Mouse (Mus musculus): Measurements from ENCODE around the gene Prdm9. TPM values are rescaled to one million over a fixed set of nuclear protein-coding genes. Genes with fewer than 3 reads are reported as not detected.

The Prdm9 gene
- 1.2 and 1.4 TPM in 2 replicates for polyA plus RNA-seq (2015; fragmentation: Nextera tagmentation; extraction: Ambion mirVana)

GRCm38 (mm10) chr17:15564014-15564927 lies at the start of gene Prdm9:
Prdm9 (minus strand) TSS chr17:15564354.
- TF ChIP-seq EP300 (IDR thresholded peaks at IDR 0.05; ENCODE audit: low read depth) (no peak), CTCF (IDR thresholded peaks at IDR 0.05; ENCODE audit: low read depth) (no peak)
- no peaks in the 10 kb centered on the region for H3K36me3 ChIP-seq (replicated peaks; ENCODE audit: insufficient read depth, low read length)
- ATAC-seq (peak; percentile 100), DNase-seq (peak; percentile 99)
- H3K4me1 ChIP-seq (ENCODE audit: insufficient read depth): peaks cover 8% of the 10 kb centered on the region
- under 1% methylated on average over 41 of the region's 43 CpGs for WGBS (ENCODE audit: insufficient replicate concordance)
- peak within 1 kb of the TSS; percentile 85 for H3K27ac ChIP-seq (ENCODE audit: low read depth)
- H3K27me3 ChIP-seq (ENCODE audit: insufficient read depth, low read length): no peaks in the 10 kb centered on the region
- peak within 1 kb of the TSS; percentile 98 for H3K4me2 ChIP-seq (ENCODE audit: low read depth, low read length)
- no peaks in the 10 kb centered on the region for H3K9me3 ChIP-seq (ENCODE audit: low read length)
- H3K4me3 ChIP-seq (ENCODE audit: low read depth, low read length): peak within 1 kb of the TSS; percentile 63
- H3K9ac ChIP-seq (replicated peaks): peak within 1 kb of the TSS; percentile 66

GRCm38 (mm10) chr17:15599496-15599895 lies 35.3 kb upstream of the Prdm9 start:
- Histone ChIP-seq H3K9ac (replicated peaks) (no peak overlapping the region), H3K4me1 (ENCODE audit: insufficient read depth) (no peaks in the 10 kb centered on the region), H3K27ac (ENCODE audit: low read depth) (no peak overlapping the region), H3K4me2 (ENCODE audit: low read depth, low read length) (no peak overlapping the region), H3K9me3 (ENCODE audit: low read length) (no peaks in the 10 kb centered on the region), H3K27me3 (ENCODE audit: insufficient read depth, low read length) (no peaks in the 10 kb centered on the region), H3K36me3 (replicated peaks; ENCODE audit: insufficient read depth, low read length) (no peaks in the 10 kb centered on the region), H3K4me3 (ENCODE audit: low read depth, low read length) (no peak overlapping the region)
- no peak for DNase-seq
- no peak for ATAC-seq
- 80% methylated on average over 7 of the region's 11 CpGs for WGBS (ENCODE audit: insufficient replicate concordance)
- TF ChIP-seq EP300 (IDR thresholded peaks at IDR 0.05; ENCODE audit: low read depth) (no peak), CTCF (IDR thresholded peaks at IDR 0.05; ENCODE audit: low read depth) (no peak)

- H3K4me3 ChIP-seq (ENCODE audit: low read depth, low read length): no peak overlapping the region
- no peaks in the 10 kb centered on the region for H3K36me3 ChIP-seq (replicated peaks; ENCODE audit: insufficient read depth, low read length)
- 64% methylated on average over 7 of the region's 7 CpGs for WGBS (ENCODE audit: insufficient replicate concordance)
- DNase-seq (no peak), ATAC-seq (no peak)
- no peak overlapping the region for H3K27ac ChIP-seq (ENCODE audit: low read depth)
- no peaks in the 10 kb centered on the region for H3K9me3 ChIP-seq (ENCODE audit: low read length)
- no peaks in the 10 kb centered on the region for H3K4me1 ChIP-seq (ENCODE audit: insufficient read depth)
- H3K27me3 ChIP-seq (ENCODE audit: insufficient read depth, low read length): no peaks in the 10 kb centered on the region
- no peak overlapping the region for H3K9ac ChIP-seq (replicated peaks)
- no peak for TF ChIP-seq EP300 (IDR thresholded peaks at IDR 0.05; ENCODE audit: low read depth)
- no peak for TF ChIP-seq CTCF (IDR thresholded peaks at IDR 0.05; ENCODE audit: low read depth)
- H3K4me2 ChIP-seq (ENCODE audit: low read depth, low read length): no peak overlapping the region
Measured at GRCm38 (mm10) chr17:15591216-15591881, 27.2 kb upstream of the Prdm9 start.

GRCm38 (mm10) chr17:15588116-15588515 lies 24.0 kb upstream of the Prdm9 start:
- Histone ChIP-seq H3K9ac (replicated peaks) (no peak overlapping the region), H3K4me2 (ENCODE audit: low read depth, low read length) (no peak overlapping the region), H3K27ac (ENCODE audit: low read depth) (no peak overlapping the region), H3K27me3 (ENCODE audit: insufficient read depth, low read length) (no peaks in the 10 kb centered on the region), H3K4me1 (ENCODE audit: insufficient read depth) (no peaks in the 10 kb centered on the region), H3K36me3 (replicated peaks; ENCODE audit: insufficient read depth, low read length) (no peaks in the 10 kb centered on the region), H3K4me3 (ENCODE audit: low read depth, low read length) (no peak overlapping the region), H3K9me3 (ENCODE audit: low read length) (no peaks in the 10 kb centered on the region)
- 85% methylated on average over 2 of the region's 2 CpGs for WGBS (ENCODE audit: insufficient replicate concordance)
- ATAC-seq (no peak), DNase-seq (no peak)
- no peak for TF ChIP-seq EP300 (IDR thresholded peaks at IDR 0.05; ENCODE audit: low read depth)
- no peak for TF ChIP-seq CTCF (IDR thresholded peaks at IDR 0.05; ENCODE audit: low read depth)

GRCm38 (mm10) chr17:15585691-15586090 lies 21.5 kb upstream of the Prdm9 start:
- ATAC-seq (no peak), DNase-seq (no peak)
- no peaks in the 10 kb centered on the region for H3K9me3 ChIP-seq (ENCODE audit: low read length)
- WGBS (ENCODE audit: insufficient replicate concordance): 36% methylated on average over 4 of the region's 4 CpGs
- no peak overlapping the region for H3K27ac ChIP-seq (ENCODE audit: low read depth)
- H3K4me2 ChIP-seq (ENCODE audit: low read depth, low read length): no peak overlapping the region
- H3K4me1 ChIP-seq (ENCODE audit: insufficient read depth): no peaks in the 10 kb centered on the region
- H3K9ac ChIP-seq (replicated peaks): no peak overlapping the region
- TF ChIP-seq CTCF (IDR thresholded peaks at IDR 0.05; ENCODE audit: low read depth): peak; percentile 38
- TF ChIP-seq EP300 (IDR thresholded peaks at IDR 0.05; ENCODE audit: low read depth): no peak
- H3K4me3 ChIP-seq (ENCODE audit: low read depth, low read length): no peak overlapping the region
- H3K36me3 ChIP-seq (replicated peaks; ENCODE audit: insufficient read depth, low read length): no peaks in the 10 kb centered on the region
- H3K27me3 ChIP-seq (ENCODE audit: insufficient read depth, low read length): no peaks in the 10 kb centered on the region

GRCm38 (mm10) chr17:15583071-15583470 lies 18.9 kb upstream of the Prdm9 start:
- H3K9me3 ChIP-seq (ENCODE audit: low read length): no peaks in the 10 kb centered on the region
- 54% methylated on average over 7 of the region's 7 CpGs for WGBS (ENCODE audit: insufficient replicate concordance)

More at GRCm38 (mm10) chr17:15583071-15583470, 18.9 kb upstream of the Prdm9 start:
- Histone ChIP-seq H3K9ac (replicated peaks) (no peak overlapping the region), H3K27me3 (ENCODE audit: insufficient read depth, low read length) (no peaks in the 10 kb centered on the region), H3K4me2 (ENCODE audit: low read depth, low read length) (no peak overlapping the region), H3K27ac (ENCODE audit: low read depth) (no peak overlapping the region), H3K4me3 (ENCODE audit: low read depth, low read length) (no peak overlapping the region), H3K4me1 (ENCODE audit: insufficient read depth) (no peaks in the 10 kb centered on the region), H3K36me3 (replicated peaks; ENCODE audit: insufficient read depth, low read length) (no peaks in the 10 kb centered on the region)
- TF ChIP-seq CTCF (IDR thresholded peaks at IDR 0.05; ENCODE audit: low read depth) (no peak), EP300 (IDR thresholded peaks at IDR 0.05; ENCODE audit: low read depth) (no peak)
- ATAC-seq (no peak), DNase-seq (no peak)

Data from liver, postnatal 0 days (tissue).